Mouse (Mus musculus): ENCODE results near the gene Atp6v0e.

- TF ChIP-seq CTCF (IDR thresholded peaks at IDR 0.05), result no peak
- TF ChIP-seq EP300 (IDR thresholded peaks at IDR 0.05), result no peak
Observed at GRCm38 (mm10) chr17:26686334-26687000, 23.4 kb downstream of the Atp6v0e start.

All from lung, postnatal 0 days (tissue).